Mouse (Mus musculus) embryonic fibroblast, embryonic 13.5 days (primary cell): ENCODE data around the gene 1700012B07Rik. TPM values are rescaled to one million over a fixed set of nuclear protein-coding genes. Genes with fewer than 3 reads are reported as not detected.

Experiments used
- H3K27ac ChIP-seq: 2 replicates; pipeline ENCODE4 v1.5.1; 2012; ENCODE audit warnings: low read length, control low read depth, inconsistent platforms; ENCODE audit not compliant: insufficient read depth
- H3K4me1 ChIP-seq: 2 replicates; pipeline ENCODE4 v1.6.1; 2011; ENCODE audit warnings: low read length; ENCODE audit not compliant: control insufficient read depth, insufficient read depth
- H3K4me3 ChIP-seq: 2 replicates; pipeline ENCODE4 v1.5.1; 2011; ENCODE audit warnings: mild to moderate bottlenecking, control low read depth, low read length; ENCODE audit not compliant: insufficient read depth
- CTCF ChIP-seq: IDR thresholded peaks from 2 replicates; pipeline ENCODE4 v1.5.1; 2011; ENCODE audit warnings: mild to moderate bottlenecking, control low read depth, low read length, moderate library complexity, borderline replicate concordance; ENCODE audit not compliant: insufficient read depth
- POLR2A ChIP-seq: IDR thresholded peaks from 2 replicates; pipeline ENCODE4 v1.6.1; 2011; ENCODE audit warnings: low read depth, mild to moderate bottlenecking, control low read depth, low read length, moderate library complexity
- polyA plus RNA-seq: library from polyadenylated mRNA; stranded (reverse); fragments of >200 nt; gene quantifications from 2 replicates; pipeline ENCODE4 v1.2.4, GENCODE M21; 2011; ENCODE audit warnings: low read depth; ENCODE audit not compliant: missing spikeins, insufficient read length

The 1700012B07Rik gene
- polyA plus RNA-seq, 1 experiment, result not detected

DNA sequence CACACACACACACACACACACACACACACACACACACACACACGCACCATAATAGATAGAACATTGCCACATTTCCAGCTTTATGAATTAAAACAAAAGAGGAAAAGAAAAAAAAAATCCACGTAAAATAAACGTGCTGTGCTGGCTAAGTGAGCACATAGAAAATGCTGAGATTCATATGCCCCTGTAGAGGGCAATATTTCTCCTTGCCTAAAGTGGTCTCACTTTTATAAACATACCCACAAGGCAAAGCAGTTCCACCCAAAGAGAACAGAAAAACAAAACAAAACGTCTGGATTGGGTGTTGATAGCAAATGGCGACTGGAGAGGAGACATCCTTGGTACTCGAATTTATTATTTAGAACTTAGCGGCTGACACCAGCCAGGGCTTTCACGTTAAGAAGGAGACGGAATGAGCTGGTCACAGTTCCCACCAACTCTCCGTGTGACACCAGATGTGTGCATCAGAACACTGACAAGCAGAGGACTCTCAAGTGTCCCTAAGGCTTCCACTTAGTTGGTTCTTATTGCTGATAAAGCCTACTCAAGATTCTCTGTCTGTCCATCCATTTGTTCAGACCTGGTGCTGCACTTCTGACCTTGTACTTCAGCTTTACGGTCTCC, 38.8 kb upstream of the 1700012B07Rik start:
- no peak for TF ChIP-seq CTCF
- no peak for TF ChIP-seq POLR2A
- no peak overlapping the region for H3K27ac ChIP-seq
- H3K4me1 ChIP-seq, result no peaks in the 10 kb centered on the region
- no peak overlapping the region for H3K4me3 ChIP-seq

GRCm38 (mm10) chr11:109865526-109865925, 37.7 kb upstream of the 1700012B07Rik start:
- Histone ChIP-seq H3K4me3 (no peak overlapping the region), H3K27ac (no peak overlapping the region), H3K4me1 (no peaks in the 10 kb centered on the region)
- no peak for TF ChIP-seq POLR2A
- no peak for TF ChIP-seq CTCF

GRCm38 (mm10) chr11:109863951-109864350, 36.1 kb upstream of the 1700012B07Rik start:
- Histone ChIP-seq H3K4me3 (no peak overlapping the region), H3K27ac (no peak overlapping the region), H3K4me1 (peaks cover 6% of the 10 kb centered on the region; the same call in 1 of the 2 replicates)
- TF ChIP-seq POLR2A, result no peak
- TF ChIP-seq CTCF, result no peak

DNA sequence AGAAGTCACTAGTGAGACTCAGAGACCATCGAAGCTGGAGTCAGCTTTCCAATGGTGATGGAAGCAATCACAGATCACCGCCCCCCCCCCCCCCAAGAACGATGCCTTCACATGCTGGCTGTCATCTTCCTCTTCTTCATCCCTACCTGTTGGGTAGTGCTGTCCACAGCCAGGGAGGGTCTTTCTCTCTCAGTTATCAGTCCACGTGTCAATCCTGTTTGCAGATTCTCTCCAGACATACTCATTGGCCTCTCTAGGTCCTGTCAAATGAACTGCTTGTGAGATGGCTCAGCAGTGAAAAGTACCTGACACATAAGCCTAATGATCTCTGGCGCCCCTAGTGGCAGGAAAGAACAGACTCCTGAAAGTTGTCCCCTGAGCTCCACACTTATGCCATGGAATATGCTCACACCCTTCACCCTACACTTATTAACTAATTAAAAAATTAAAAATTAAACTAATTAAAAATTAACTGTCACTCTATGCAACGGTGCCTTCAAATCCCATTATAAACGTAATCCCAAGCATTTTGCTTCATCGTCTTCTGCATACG, 35.4 kb upstream of the 1700012B07Rik start:
- Histone ChIP-seq H3K4me3 (no peak overlapping the region), H3K4me1 (peaks cover 6% of the 10 kb centered on the region; the same call in 1 of the 2 replicates), H3K27ac (no peak overlapping the region)
- no peak for TF ChIP-seq POLR2A
- no peak for TF ChIP-seq CTCF

DNA sequence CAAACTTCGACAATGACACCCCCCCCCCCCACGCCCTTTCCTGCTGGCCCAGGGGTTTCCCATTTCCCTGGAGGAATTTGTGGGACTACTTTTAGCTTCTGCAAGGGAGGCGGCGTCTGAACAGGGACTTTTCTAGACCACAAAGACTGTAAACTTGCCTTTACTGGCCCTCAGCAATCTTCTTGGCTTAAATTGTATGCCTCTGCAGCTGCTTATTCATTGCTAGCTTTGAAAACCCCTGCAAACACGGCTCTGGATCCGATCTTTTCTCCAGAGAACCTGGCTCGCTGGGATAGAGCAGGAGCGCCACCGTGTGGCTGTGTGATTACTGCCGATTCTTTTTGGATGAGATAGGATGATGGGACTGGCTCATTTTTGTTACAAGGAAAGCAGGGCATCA, 32.7 kb upstream of the 1700012B07Rik start:
- H3K4me3 ChIP-seq, result no peak overlapping the region
- peaks cover 6% of the 10 kb centered on the region; the same call in 1 of the 2 replicates for H3K4me1 ChIP-seq
- H3K27ac ChIP-seq, result peak overlapping the region; percentile 96
- TF ChIP-seq POLR2A (no peak), CTCF (peak; percentile 59; the same call in 1 of the 2 replicates)

DNA sequence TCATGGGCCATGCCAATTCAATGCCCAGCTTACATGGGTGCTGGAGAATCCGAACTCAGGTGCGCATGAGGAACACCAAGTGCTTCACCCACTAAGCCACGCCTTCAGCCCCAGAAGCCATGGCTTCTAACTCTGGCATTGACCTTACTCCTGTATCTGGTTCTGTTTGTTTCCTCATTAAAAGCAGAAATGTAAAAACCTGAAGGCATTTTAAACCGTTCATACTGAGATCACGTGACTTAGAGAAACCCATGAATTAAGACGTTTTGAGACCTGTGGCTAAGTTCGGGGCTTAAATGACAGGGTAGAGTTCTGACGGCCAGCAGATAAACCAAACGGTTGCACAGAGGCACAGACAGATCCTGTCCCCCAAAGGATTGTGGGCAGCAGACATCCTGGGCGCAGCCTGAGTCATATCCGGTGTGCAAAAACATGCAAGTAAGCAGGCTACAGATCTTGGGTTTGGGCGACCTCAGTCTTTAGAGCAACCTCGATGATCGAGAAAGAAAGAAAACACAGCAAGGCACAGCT, 32.2 kb upstream of the 1700012B07Rik start:
- Histone ChIP-seq H3K4me3 (no peak overlapping the region), H3K27ac (peak overlapping the region; percentile 96), H3K4me1 (peaks cover 6% of the 10 kb centered on the region; the same call in 1 of the 2 replicates)
- TF ChIP-seq CTCF (no peak), POLR2A (no peak; the same call in 1 of the 2 replicates)

GRCm38 (mm10) chr11:109859441-109859840, 31.6 kb upstream of the 1700012B07Rik start:
- Histone ChIP-seq H3K4me3 (no peak overlapping the region), H3K4me1 (peaks cover 6% of the 10 kb centered on the region; the same call in 1 of the 2 replicates), H3K27ac (peak overlapping the region; percentile 96)
- no peak for TF ChIP-seq POLR2A
- no peak for TF ChIP-seq CTCF

DNA sequence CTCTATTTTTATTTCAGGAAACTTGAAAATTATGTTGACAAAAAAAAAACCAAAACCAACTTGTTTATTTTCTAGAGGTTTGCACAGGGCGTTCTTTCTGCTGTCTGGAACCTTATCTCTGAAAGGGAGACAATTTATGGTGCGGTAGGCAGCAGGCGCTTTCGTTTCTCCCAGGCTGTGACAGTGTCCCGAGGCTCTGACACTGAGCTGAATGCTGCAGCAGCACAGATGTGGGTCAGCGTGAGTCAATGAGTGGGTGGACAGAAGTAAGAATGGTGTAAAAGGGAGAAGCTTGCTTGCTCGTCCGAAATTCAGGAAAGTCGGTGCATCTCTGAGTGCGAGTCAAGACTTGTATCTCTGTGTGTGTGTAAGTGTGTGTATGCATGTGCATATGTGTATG, 29.2 kb upstream of the 1700012B07Rik start:
- no peak overlapping the region for H3K27ac ChIP-seq
- TF ChIP-seq CTCF, result no peak
- TF ChIP-seq POLR2A, result no peak
- H3K4me1 ChIP-seq, result peaks cover 11% of the 10 kb centered on the region; the same call in 1 of the 2 replicates
- no peak overlapping the region for H3K4me3 ChIP-seq

DNA sequence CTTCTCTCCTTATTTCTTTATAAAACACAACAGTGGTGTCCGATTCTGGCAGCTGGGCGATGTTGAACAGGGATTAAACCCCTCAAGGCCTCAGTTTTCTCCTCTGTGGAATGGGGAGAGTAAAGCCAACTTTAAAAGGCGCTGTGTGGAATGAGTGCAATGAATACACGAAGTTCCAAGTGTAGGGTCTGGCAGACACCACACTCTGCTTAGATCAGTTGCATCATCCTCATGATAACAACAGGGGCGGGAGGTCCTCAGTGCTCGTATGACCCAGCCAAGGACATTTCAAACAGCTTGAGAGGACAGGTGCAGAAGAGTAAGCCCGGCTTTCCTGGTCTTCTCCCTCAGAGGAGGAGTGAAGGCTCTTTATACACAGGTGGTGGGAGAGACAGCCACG, 26.2 kb upstream of the 1700012B07Rik start:
- H3K4me3 ChIP-seq, result no peak overlapping the region
- TF ChIP-seq POLR2A, result no peak
- no peak for TF ChIP-seq CTCF

More for the DNA sequence above, 26.2 kb upstream of the 1700012B07Rik start:
- 0 out of 2 replicates have a peak, but pooled peaks cover 5% of the 10 kb centered on the region for H3K4me1 ChIP-seq
- H3K27ac ChIP-seq, result no peak overlapping the region
